Mouse (Mus musculus): ENCODE data around the gene Slc22a15.

GRCm38 (mm10) chr3:101907049-101907448 is 17.2 kb downstream of the Slc22a15 start:
- TF ChIP-seq CTCF (IDR thresholded peaks at IDR 0.05; ENCODE audit: insufficient read depth, low read length) (no peak), POLR2A (IDR thresholded peaks at IDR 0.05; ENCODE audit: borderline replicate concordance, extremely low read depth, low read depth, low read length) (no peak)
